Mouse (Mus musculus): ENCODE results near the gene Twnk.

Twnk gene

GRCm38 (mm10) chr19:45003740-45004516 is 1.5 kb upstream of the Twnk start:
- DNase-seq, result no peak

GRCm38 (mm10) chr19:45005957-45006712 is 672 bp downstream of the Twnk start, which contains the start of gene Mrpl43:
Mrpl43 (minus strand) TSS chr19:45006442.
- DNase-seq, result peak; percentile 97 to 98

DNA sequence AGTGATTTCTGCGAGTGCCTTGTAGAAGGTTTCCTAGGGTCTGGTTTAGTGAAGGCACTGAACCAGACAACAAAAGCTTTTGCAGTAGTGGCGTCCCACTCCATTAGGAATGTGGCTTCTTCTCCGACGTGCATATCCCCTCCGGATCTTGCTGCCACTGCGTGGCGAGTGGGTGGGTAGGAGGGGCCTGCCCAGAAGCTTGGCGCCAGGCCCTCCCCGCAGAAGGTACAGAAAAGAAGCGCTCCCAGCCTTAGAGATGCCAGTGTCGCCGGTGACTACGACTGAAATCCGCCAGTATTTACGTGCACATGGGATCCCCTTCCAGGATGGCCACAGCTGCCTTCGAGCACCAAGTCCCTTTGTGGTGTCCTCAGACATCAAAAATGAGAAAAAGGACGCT is 1.6 kb downstream of the Twnk start:
- DNase-seq, result no peak

GRCm38 (mm10) chr19:45007425-45008191 is 2.1 kb downstream of the Twnk start:
- no peak for DNase-seq

DNA sequence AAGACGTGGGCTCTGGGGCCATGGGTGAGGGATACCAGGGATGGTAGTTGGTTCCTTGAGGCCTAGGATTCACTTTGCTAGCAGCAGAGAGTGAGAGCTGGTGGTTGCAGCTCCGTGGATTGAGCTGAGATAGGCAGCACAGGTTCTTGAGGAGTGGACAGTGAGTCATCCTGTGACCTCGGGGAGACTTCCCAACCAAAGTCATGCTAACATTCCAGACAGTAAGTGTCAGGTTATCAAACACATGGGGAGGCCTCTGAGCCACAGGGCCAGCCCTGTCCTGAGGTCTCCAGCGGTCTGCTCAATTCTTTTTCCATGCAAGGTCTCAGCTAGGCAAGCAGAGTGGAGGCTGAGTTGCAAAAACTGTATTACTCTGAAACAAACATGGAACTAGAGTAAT is 5.2 kb downstream of the Twnk start:
- no peak for DNase-seq

DNA sequence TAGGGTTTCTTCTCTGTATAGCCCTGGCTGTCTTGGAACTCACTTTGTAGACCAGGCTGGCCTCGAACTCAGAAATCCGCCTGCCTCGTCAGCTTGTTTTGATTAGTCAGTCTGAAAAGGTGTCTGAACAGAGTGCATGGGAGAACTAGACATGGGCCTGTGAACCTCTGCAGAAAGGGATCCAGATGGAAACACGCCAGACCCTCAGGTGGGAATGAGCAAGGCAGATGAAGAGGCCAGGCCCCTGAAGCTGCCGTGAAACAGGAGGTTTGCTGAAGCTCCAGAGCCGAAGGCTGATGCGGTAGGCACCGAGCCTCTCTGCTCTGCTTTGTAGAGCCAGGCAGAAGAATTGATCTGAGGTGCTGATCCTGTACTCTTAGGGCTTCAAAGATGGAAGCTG is 6.8 kb downstream of the Twnk start:
- DNase-seq, result no peak

DNA sequence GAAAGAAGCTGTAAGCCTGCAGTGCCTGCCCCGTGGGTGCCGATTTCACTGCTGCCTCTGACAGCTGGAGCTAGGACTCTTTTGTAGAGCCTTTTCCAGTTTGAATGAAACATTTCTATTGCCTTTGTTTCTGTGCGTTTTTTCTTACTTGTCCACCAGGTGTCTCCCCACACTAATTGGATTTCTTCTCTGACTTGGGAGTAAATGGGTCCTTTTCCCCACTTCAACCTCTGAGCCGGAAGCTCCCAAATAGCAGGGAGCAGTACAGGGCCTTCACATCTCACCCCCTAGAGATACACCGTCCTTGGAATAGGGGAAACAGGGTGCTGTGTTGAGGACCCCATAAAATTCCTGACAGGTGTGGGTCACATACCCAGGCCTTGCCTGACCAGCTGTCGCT is 7.2 kb downstream of the Twnk start:
- DNase-seq, result peak in 1 of 2 experiments; percentile 59

- DNase-seq, result peak in 1 of 2 experiments; percentile 44
Observed at GRCm38 (mm10) chr19:45013581-45014225, 8.2 kb downstream of the Twnk start.

GRCm38 (mm10) chr19:45014335-45014971 is 9.0 kb downstream of the Twnk start, which contains the start of gene Lzts2:
Lzts2 (plus strand) TSS chr19:45014414.
- DNase-seq, result peak; percentile 57 to 69

DNA sequence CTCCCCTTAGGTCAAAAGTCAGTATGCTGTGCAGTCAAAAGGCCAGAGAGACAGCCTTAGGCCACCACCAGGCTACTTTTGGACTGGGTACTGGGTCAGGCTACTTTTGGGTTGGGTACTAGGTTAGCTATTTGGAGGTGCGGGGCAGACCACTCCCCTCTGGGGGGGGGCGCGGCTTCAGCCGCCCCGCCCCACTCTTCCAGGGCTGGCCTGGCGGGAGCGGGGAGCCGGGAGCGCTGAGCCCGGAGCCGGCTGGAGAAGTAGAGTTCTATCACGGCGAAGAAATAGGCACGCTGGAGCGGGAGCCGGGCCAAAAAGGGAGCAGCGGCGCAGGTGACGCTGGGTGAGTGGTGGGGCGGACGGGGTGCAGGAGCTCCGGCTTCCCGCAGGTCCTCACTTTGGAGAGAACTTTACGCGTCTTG is 9.5 kb downstream of the Twnk start:
- peak; percentile 75 to 83 for DNase-seq

- peak; percentile 76 to 77 for DNase-seq
Observed at GRCm38 (mm10) chr19:45015518-45016281, 10.2 kb downstream of the Twnk start.

DNA sequence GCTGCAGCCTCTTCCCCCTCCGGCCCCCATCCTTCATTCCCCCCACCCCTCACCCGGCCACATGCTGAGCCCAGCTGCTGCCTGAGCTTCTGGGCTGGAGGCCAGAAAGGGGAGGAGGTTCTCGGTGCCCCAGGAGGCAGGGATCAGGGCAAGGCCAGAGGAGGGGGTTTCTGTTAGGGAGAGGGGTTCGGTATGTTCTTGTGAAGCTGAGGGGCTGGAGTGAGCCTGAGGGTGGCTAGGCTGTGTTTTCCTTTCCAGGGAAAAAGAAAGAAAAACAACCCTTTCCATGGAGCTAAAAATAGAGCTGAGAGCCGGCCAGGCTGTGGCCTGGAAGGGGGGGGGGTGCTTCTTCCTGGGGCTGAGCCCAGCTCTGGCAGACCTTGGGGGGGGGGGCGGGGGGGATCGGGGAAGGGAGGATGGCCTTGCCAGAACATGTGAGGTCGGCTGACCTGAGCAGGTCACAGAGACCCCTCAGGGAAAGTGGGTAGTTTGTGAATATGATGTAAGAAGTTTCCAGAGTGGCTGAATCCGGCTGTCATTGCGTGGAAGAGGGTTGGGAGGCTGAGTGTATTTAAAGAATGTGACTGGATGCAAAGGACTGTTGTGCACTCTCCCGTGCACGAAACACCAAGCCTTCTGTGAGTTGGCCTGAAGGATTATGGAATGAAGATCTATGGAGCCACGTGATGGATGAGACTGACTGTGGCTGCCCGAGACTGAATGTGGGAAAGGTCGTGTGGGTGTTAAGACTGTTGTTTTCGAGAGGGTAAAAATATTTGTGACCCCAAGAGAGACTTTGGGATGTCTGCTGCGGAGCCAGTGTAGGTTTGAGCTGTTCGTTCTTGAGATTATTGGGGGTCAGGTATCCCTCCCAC is 11.1 kb downstream of the Twnk start:
- DNase-seq, result peak; percentile 81 to 87

DNA sequence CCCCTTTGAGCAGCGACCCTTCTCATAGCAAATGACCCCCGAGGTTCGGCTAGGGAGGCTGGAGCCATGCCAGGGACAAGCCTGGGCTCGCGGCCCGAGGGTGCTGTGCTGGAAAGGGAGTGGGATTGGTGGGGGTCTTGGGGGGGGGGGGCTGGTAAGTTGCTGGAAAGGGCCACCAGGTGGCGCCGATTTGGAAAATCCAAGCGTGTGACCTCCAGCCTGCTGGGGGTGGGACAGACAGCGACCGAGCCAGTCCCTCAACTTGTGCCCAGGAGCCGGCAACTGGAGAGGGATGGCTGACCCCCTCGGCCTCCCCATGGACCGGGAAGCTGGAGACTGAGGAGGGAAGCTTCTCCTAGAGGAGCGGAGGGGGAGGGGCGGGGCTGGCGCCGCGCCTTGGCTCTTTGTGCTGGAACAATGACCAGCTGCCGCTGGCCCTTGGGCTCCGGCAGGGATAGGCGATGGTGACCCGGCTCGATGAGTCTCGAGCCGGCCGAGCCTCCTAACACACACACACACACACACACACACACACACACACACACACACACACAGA is 11.8 kb downstream of the Twnk start:
- peak; percentile 78 to 87 for DNase-seq

DNA sequence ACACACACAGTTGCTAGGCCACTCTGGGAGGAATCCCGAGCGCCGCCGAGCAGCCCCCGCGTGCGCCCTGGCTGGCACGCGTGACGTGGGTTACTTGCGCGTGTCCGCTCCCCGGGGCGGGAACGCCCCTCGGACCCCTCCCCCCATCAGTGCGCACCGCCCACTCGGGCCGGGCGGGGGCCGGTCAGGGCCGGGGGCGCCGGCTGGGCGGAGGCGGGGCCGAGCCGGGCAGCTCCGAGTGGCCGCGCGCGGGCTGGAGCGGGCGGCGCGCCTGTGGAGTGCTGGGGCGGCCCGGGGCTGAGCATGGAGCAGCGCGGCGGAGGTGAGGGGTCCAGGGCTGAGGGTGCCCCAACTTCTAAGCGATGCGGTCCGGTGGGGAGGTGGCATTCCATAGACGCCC is 12.4 kb downstream of the Twnk start:
- DNase-seq, result peak; percentile 87 to 92

DNA sequence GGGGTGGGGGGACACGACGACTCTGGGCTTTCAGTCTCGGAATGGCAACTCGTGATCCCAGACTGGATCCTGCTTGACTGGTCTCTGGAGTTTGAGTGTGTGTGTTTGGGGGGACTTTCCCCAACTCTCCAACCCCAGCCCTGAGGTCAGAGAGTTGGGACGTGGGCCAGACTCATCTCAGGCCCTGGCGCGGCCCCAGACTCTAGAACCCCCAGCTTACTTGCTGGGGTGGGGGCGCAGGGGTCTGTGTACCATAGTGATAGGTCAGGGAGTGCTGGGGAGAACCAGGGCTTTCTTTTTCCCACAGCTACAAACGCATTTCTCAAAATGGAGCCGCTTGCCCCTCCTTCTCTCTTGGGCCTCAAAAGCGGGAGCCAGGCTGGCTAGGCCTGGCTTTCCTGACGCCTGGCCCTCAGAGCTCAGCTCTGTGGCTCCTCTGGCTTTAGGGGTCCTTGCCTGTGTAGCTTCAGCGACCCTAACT is 12.9 kb downstream of the Twnk start:
- DNase-seq, result peak in 1 of 2 experiments; percentile 53

- peak; percentile 53 to 70 for DNase-seq
Observed at GRCm38 (mm10) chr19:45020348-45020747, 14.9 kb downstream of the Twnk start.

GRCm38 (mm10) chr19:45021362-45021761 is 15.9 kb downstream of the Twnk start:
- no peak for DNase-seq

DNA sequence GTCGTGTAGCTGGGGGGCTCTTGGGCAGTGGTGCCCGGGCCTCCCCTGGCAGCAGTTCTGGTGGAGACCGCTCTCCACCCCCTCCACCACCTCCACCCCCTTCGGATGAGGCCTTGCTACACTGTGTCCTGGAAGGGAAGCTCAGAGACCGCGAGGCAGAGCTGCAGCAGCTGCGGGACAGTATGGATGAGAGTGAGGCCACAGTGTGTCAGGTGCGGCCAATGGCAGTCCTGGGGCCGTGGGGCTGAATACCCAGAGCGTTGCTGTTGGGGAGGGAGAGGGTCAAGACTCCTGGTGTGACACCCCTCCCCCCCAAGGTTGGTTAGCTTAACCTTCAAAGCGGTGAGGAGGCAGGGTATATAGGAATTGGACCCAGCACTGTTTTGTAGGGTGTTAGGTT is 18.5 kb downstream of the Twnk start:
- DNase-seq, result no peak

DNA sequence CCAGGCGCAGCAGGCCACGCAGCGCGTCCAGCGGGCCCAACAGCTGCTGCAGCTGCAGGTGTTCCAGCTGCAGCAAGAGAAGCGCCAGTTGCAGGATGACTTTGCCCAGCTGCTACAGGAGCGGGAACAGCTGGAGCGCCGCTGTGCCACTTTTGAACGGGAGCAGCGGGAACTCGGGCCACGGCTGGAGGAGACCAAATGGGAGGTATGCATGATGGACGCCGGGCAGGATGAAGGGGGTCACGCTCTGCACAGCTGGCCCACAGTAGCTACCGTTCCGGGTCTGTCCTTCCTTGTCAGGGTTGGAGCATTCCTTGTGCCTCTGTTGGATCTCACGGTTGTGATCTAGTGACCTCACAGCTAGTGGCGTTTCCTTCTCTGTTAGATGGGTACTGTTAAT is 19.3 kb downstream of the Twnk start:
- DNase-seq, result no peak
